Mouse (Mus musculus) thymus, adult 18-20 months (tissue): Measurements from ENCODE around the gene Naa50.

ENCODE experiments used
- DNase-seq, 2 experiments: peaks; one replicate each; pipeline ENCODE4 v3.0.0; 2022; ENCODE audit warnings: mixed read lengths in 2 of 2

Gene Naa50

DNA sequence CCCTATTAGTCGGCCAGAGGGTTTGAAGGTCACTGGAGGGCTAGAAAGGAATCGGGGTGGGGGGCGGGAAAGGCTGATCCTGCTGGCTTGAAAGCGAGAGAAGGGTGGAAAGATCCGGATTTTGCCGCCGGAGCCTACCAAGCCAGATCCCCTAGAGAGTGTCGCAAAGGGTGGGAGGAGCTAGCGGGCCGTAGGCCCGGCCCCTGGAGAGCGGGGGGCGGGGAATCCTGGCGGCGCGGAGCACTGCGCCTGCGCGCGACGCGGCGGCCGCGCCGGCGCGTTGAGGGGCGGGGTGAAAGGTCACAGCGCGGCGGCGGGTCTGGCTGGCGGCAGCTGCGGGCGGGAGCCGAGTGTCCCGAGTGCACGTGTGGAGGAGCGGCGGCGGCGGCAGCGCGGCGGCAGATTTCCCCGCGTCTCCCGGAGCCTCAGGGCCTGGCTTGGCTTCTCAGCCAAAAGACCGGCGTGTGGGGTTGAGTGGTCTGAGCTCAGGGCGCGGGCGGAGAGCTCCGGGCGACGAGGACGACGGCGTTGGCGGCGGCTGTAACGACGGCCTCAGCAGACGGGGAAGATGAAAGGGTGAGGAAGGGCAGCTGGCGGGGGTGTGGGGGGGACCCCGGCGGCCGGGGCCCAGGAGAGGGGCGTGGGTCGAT lies at the start of gene Naa50, which contains the start of gene Atp6v1a:
Naa50 (plus strand) TSS at position 295 of the 650 bp plus-strand sequence.
Atp6v1a (minus strand) TSS at position 170 of the 650 bp plus-strand sequence.
- peak; percentile 80 to 85 for DNase-seq

DNA sequence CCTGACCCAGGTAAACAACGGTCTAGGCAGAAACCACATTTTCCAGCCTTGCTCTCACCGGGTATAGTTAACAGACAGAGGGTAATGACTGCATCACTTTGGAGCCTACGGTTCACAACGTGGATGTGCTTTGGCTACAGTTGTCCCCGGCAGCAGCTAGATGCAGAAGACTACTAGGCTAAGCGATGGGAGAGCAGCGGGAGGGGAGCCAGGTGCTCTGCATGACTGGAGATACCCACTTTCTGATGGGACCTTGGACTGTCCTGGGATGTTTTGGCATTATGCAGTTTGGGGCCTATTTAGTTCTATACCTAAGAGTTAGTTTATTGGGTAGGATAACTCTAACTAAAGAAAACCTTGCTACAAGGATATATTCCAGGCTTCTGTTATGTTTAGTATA lies 40.3 kb upstream of the Naa50 start:
- DNase-seq: no peak

DNA sequence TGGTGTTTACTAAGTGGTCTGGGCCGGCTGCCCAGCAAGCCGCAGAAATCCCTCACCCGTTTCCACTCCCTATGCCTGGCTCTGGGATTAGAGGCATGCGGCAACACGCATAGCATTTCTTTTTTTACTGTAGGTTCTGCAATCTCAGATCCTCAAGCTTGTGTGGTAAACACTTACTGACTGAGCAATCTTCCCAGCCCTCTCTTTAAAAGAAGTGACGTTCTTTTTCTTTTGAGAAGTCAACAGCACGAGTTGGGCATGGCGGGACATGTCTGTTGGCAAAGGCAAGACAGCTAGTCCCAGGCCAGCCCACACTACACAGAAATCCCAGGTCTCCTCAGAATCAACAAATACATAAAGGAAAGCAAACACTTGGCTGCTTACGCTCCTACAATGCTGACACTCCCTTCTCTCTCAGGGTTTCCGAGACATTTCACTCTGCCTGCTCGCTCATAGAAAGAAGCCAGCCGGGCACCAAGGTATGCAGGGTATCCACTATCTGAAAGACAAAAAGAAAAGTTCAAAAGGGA lies 38.4 kb upstream of the Naa50 start:
- no peak for DNase-seq

DNA sequence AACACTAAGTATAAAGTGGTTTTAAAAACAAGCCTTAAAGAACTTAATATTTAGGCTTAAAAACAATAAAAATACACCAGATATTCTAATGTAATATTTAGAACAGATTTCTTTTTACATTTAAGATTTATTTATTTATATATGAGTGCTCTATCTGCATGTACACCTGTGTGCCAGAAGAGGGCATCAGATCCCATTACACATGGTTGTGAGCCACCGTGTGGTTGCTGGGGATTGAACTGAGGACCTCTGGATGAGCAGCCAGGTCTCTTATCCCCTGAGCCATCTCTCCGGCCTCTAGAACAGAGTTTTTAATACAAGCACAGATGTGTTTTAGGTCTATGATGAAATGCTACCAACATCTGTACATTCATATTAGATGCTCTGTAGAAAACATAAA lies 36.7 kb upstream of the Naa50 start:
- DNase-seq: no peak

DNA sequence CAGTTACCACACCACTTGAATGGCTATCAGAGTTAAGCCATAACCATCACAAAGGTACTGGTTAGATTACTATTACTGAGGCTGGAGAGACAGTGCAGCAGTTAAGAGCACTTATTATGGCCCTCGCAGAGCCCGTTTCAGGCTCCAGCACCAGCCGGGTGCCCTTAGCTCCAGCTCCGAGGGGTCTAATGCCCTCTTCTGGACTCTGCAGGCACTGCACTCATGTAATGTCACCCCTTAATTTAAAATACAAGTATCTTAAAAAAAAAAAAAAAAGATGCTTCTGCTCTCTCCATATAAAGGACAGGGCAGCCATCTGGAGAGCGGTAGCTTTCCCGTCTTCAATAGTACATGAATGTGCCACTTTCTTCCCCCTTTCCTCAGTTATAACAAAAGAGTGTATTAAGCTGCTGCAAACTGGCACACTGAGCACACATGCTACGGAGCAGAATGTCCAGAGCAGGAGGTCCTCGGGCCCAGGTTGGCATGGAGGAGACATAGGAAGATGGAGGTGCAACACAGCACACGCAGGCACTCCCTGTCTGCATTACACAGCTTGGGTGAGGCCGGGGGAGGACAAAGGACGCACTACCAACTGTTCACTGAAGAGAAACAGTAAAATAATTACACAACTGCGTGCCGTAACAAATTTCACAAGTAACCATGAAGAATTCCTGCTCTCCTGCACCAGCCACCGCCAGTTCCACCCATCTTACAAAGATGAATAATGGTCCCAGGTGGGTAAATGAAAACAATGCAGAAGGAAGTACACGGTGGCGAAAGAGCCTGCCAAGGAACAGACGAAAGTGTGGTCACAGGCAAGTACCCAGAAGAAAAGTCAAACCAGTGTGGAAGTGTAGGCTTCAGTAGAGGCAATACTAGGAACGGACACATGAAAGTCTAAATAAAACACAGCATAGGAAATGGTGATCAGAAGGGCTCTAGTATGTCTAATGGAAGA lies 35.5 kb upstream of the Naa50 start:
- no peak for DNase-seq

DNA sequence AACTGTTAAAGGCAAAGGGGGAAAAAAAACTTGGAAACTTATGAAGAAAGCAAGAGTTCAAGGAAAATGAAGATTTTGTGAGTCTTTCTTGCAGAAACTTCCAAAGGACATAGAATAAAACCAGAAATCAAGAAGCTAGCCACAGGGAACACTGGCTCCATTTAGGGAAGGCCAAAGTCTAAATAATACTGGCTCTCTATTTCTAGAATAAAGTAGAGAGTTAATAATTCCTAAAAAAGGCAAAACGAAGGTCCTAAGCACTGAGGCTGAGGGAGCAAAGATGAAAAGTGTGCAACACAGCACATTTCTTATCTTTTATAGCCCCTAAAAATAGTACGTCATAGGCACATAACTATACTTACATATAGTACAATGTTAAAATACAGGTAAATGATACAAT lies 34.4 kb upstream of the Naa50 start:
- no peak for DNase-seq

DNA sequence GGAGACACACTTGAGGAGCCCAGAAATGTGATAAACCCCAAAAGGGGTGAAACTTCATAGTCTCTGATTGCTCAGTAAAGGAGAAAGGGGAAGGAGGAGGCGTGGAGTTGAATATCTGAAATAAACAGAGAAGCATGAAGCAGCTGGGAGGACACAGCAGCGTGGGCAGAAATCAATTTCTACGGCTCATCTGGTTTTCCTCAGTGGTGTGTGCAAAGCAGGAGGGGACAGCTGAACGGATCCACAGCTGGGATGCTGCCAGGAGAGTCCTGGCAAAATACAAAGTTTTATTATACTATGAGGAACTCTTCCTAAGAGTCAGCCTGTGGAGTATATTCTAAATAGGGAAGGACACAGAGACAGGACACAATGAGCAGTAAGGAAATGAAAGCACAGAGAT lies 30.6 kb upstream of the Naa50 start:
- DNase-seq: no peak

DNA sequence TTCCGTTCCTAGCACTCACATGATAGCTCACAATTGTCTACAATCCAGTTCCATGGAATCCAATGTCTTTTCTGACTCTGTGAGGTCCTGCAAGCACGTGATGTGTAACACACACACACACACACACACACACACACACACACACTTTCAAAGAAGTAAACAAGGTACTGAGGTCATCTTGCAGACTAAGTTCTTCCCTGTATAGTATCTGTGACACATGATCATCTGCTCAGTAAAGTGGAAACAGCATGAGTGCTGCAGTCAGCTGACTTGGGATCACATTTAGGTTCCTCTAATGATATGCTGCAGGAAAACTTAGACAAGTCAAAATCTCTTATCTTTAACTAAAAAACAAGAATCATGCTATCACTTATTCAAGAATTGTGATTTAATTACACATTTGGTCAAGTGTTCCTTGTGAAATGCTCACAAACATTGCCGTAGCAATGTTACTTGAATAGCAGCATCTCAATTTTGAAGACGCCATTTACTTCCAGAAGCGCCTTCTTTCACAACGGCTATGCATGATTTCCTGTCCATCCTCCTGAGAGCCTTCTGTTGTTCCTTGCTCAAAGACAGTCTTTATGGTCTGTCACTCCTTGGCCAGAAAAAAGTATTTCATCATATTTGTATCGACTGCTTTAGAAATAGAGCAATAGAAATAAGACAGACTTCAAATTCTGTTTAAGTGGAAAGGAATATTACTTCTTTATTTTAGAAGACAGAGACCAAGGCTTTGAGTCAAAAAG lies 19.7 kb upstream of the Naa50 start:
- DNase-seq: no peak

DNA sequence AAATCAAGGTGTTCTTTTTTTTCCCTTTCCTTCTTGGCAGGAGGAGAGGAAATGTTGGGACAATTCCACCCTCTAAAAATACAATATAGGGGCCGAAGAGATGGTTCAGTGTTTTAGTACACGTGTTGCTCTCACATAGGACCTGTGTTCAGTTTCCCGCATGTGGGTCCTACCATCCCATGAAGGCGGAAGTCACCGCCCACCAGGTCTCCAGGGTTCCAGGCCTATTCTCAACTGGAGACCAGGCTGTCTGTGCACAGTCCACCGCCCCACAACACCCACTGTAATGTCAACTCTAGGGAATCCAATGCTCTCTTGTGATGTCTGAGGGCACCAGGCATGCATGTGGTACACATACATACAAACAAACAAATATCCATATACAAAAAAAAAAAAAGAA lies 17.5 kb upstream of the Naa50 start:
- no peak for DNase-seq

DNA sequence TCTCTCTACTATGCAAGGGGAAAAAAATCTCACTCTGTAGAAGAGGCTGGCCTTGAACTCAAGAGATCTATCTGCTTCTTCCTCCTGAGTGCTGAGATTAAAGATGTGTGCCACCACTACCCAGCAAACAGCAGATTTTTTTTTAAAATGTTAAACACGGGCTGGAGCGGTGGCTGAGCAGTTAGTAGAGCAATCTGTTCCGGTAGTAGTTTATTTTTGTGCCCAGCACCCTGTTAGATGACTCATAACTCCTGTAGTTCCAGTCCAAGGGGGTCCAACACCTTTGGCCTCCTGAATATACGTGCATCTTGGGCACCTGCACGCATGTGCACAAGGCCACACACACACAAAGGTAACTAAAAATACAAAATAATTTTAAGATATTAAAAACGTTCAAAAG lies 17.1 kb upstream of the Naa50 start:
- DNase-seq: no peak

DNA sequence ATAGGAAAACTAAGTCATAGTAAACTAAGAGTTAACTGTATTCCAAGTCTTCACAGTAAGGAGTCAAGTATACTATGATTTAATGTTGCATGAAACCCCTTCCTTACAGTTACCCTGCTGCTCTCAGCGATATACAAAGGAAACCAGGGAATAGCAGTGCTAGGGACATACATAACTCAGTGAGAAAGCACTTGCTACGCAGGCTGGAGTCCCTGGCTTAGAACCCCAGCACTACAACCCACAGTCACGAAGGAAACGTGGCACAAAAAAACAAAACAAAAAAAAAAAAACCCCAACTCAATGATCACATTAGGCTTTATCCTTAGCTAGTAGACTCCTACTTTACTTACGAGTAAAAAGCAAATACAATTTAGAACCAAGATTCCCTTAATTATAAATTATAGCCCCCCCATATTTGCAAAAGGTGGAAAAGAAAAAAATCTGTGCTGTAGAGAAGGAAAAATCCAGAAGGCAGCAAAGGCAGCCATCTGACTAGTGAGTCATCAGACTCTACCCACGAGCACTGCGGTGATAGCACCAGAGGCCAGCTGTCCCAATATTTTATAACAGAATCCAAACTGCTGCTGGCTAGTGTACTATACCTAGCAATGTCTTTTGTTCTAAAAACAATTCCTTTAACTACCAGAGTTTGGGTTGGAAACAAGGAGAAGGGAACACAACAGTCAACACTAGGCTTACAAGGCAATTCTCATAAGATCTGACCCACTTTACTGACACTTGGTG lies 16.5 kb upstream of the Naa50 start:
- DNase-seq: no peak

DNA sequence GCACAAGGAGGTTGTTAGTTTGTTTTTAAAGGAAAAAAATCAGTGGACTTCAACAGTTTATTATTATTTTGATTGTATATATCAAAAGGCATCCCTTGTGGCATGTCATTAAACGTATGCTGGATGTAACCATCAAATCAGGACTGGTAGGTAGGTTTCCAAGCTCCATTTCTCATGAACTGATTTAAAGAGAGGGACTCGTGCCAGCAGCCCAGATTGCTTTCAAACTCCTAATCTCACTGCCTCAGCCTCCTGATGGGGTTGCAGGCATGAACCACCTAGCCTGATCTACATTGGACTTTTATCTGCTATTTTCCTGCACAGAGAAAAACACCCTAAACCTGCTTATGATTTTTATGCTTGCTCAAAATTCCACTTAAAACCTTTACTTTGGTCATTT lies 15.8 kb upstream of the Naa50 start:
- no peak for DNase-seq

DNA sequence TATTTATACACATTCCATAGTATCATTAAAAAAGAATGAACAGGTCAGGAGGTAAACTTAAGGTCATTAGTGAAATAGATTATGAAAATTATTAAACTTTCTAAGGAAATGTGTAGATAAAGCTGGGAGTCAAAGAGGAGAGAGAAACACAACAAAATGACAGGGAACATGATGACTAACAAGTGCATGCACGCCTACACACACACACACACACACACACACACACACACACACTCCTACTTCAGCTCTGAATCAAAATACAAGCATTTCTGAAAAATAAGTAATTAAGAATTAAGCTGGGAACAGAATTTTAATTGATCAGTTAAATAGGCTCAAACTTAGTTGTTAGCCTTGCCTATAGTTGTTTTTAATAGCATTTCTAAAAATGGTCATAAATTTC lies 14.9 kb upstream of the Naa50 start:
- DNase-seq: no peak

DNA sequence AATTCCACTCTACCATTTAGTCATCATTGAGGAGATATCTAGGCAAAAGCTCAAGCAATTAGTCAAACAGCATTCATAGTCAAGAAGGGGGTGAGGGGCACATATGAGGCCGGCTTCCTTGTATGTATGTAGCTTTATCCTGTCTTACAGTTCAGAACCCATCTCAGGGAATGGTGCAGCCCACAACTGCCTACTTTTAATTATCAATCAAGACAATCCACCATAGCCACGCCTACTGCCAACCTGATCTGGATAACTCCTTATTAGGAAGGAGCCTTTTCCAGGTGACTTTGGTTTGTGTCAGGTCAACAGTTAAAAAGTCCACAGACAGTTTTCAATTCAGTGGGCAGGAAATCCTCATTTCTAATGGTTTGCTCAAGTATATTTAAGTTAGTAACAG lies 14.2 kb upstream of the Naa50 start:
- no peak for DNase-seq

DNA sequence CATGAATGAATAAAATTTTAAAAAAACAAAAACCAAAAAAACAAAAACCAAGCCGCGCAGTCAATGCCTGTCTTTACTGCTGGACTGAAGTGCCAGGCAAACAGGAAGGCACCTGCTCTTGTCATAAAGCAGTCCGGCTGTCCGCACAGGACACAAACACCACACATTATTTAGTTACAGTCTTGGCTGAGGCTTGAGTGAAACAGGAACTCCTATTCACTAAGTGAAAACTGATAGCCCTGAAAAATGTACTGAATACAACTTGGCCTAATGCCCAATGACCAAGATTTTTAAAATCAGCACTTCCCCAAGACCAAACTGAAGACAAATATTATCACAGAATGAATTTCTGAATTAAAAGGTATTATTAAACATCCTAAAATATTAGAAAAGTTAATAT lies 13.2 kb upstream of the Naa50 start:
- DNase-seq: no peak

DNA sequence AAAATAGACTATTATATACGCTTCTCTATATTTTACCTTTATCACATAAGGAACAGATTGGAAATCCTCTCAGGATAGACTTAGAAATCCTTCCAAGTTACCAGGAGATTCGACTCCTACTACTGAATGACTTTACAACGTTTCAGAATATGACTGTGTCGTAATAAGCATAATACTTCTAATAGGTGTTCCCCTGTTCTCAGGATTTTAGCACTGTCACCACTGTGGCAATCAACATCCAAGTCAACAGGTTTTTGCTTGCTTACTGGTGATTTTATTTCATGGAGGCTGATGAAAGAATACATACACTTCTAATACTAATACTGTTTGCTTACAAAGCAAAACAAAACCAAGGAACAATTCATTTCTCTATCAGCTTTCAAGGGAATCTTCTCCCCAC lies 7.3 kb upstream of the Naa50 start:
- DNase-seq: no peak

DNA sequence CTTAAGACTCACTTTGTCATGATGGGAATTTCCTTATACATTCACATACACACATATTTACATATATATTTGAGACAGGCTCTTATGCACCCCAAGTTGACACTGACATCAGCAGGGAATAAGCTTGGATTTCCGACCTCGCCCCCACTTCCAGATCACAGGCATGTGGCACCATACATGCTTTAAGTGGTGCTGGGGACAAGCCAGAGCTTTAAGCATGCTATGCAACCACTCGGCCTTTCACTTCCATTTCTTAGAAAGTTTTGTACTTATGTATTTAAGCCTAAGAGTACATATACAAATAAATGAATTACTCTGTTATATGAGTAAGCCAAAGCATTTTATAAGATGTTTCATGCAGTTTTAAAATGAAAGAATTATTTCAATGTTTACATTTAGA lies 6.4 kb upstream of the Naa50 start:
- no peak for DNase-seq

DNA sequence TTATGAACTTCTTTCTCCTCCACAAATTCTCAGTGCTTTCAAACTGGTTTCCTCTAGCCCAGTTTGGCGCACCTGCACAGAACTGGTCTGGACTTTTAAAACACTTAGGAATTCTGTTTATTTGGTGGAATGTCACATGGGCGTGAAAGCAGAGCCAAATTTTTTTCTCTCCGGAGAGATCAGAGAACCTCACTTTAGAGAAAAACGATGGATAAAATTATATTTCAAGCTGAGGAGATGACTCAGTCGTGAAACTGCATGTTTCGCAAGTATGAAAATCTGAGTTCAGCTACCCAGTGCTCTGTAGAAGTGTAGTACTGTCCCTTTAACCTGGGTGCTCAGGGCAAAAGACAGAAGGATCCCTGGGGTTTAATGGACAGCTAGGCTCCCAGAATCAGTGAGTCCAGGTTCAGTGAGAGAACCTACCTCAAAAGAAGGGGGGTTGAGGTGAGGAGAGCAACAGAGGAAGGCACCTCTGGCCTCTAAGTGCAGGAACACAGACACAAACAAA lies 3.1 kb upstream of the Naa50 start:
- DNase-seq: no peak

DNA sequence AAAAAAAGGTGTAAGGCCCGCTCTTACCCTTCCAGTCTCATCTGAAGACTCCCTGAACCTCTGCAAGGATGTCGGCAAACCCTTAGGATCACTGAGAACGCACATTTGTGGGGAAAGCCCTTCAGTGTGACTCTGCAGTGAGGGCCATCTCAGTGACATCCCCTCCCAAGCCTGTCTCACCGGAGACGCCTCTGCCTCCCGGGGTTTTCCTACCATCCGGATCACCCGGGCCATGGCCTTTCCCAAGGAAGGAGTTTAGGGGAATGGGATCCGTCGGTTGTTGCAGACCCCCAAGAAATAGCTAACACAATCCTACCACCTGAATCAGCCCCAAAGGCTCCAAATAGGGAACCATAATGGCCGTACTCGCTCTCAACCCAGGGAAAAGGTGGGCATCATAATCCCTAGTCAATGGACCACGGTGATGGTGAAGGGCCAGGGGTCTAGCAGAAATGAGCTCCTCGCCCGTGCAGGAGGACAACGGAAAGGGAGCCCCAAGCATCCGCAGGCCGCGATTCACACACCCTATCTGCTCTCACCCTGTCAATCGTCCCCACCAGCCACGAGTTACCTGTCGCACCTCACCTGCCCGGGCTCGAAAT lies 1.2 kb upstream of the Naa50 start:
- peak in 1 of 2 experiments; percentile 17 for DNase-seq

DNA sequence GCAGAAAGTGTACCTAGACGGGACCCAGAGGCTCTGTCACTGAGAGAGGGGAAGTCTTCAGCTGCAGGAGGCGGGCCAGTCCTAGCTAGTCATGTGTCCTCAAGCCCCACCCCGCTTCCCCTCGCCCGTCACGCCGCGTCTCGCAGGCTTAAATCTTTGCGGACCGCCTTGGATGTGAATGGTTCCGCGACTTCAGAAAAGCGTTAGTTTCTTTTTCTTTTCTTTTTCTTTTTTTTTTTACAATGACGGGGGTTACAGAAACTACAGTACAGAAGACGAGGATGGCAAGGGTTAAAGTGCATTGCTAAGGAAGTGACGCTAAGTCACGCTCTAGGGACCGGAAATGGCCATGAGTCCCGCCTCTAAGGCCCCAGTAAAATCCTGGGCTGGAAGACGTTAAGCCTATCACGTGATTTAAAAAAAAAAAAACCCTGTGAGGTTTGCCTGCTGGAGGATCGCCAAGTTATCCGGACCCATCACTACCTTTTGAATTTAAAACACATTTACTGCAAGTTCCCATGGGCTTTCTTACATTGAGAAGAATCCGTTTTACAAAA lies 573 bp upstream of the Naa50 start:
- DNase-seq: peak; percentile 74 to 82

DNA sequence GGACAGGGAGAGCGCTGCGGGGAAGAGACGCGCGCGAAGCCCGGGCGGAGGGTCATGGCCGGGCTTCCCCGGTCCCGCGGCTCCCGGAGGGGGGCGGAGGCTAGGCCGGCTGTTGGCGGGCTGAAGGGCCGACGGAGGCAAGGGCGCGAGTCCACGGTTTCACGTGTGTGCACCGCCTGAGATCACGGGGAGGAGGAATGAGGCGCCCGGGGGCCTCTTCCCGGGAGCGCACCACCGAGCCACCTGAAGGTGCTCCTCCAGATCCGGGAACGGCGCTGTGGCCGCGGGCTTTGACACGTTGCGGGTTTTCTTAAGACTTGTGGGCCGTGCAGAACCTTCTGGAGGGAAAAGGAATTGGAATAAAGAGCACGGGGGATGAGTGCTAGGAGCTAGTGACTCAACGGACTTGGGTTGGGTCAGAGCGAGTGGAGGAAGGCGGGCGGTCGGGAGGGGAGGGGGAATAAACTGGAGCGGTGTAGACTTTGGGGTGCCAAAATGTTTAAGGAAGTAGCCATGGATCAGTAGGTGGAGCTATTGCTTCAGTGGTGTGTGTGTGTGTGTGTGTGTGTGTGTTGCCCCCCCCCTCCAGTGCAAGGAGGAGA lies 657 bp downstream of the Naa50 start:
- peak; percentile 59 to 69 for DNase-seq
